Mouse (Mus musculus) heart, adult 2 months (tissue): Measurements from ENCODE around the gene Pbdc1. TPM values are rescaled to one million over a fixed set of nuclear protein-coding genes. Genes with fewer than 3 reads are reported as not detected.
"Not testable (repeated sequence)": the region's sequence is repeated elsewhere in the genome, so short reads cannot be mapped to it uniquely, and the experiment has no call there.

ENCODE experiments used
- DNase-seq, 2 experiments: peaks; one replicate each; pipeline ENCODE4 v3.0.0; 2021
- H3K27ac ChIP-seq: fragments of 200-600 bp; 2 replicates; pipeline ENCODE4 v1.8.1; 2022
- H3K27me3 ChIP-seq: fragments of 200-500 bp; 2 replicates; pipeline ENCODE4 v1.6.1; 2012; ENCODE audit warnings: mild to moderate bottlenecking, low read length, inconsistent platforms, mixed read lengths; ENCODE audit not compliant: control insufficient read depth, insufficient read depth
- H3K36me3 ChIP-seq: fragments of 200-500 bp; 2 replicates; pipeline ENCODE4 v1.6.1; 2012; ENCODE audit warnings: low read length, inconsistent platforms; ENCODE audit not compliant: control insufficient read depth, insufficient read depth
- H3K4me1 ChIP-seq: fragments of 200-500 bp; 2 replicates; pipeline ENCODE4 v1.6.1; 2011; ENCODE audit warnings: low read length; ENCODE audit not compliant: control insufficient read depth, insufficient read depth
- H3K4me3 ChIP-seq: fragments of 200-600 bp; 2 replicates; pipeline ENCODE4 v1.8.1; 2022
- H3K79me2 ChIP-seq: fragments of 200-500 bp; replicated peaks from 2 replicates; pipeline ENCODE4 v1.6.1; 2012; ENCODE audit warnings: mild to moderate bottlenecking, inconsistent platforms, low read length, moderate library complexity, mixed read lengths; ENCODE audit not compliant: control insufficient read depth, insufficient read depth
- H3K9ac ChIP-seq: fragments of 200-500 bp; 2 replicates; pipeline ENCODE4 v1.6.1; 2012; ENCODE audit warnings: low read depth, mild to moderate bottlenecking, control low read depth, inconsistent platforms, low read length, mixed read lengths
- CTCF ChIP-seq: fragments of 200-600 bp; IDR thresholded peaks from 2 replicates; pipeline ENCODE4 v1.8.1; 2022; ENCODE audit warnings: antibody characterized with exemption, mild to moderate bottlenecking, moderate library complexity
- EP300 ChIP-seq: fragments of 200-500 bp; IDR thresholded peaks from 2 replicates; pipeline ENCODE4 v1.6.1; 2011; ENCODE audit warnings: low read depth, low read length, control low read depth; ENCODE audit not compliant: insufficient read depth
- POLR2A ChIP-seq: fragments of 200-500 bp; IDR thresholded peaks from 2 replicates; pipeline ENCODE4 v1.6.1; 2011; ENCODE audit warnings: mild to moderate bottlenecking, low read depth, low read length, control low read depth; ENCODE audit not compliant: insufficient read depth
- WGBS: fragments of 180-500 bp; shearing (Covaris S2); methylation state at CpG from one replicate; pipeline ENCODE4 v1.1.7; 2018; 5-methylcytosine and 5-hydroxymethylcytosine counted together
- intact Hi-C: fragments of 180-260 bp; cut with DNase I; formaldehyde crosslinking; loops from one replicate; pipeline ENCODE4 v1.15.1; 2025
- polyA plus RNA-seq: library from polyadenylated mRNA; depleted of rRNA; stranded (reverse); fragments of >200 nt; gene quantifications from 2 replicates; pipeline ENCODE4 v1.2.3, GENCODE M21; 2012
- total RNA-seq, 2 experiments: library from RNA; stranded (reverse); gene quantifications; 2 replicates each; pipeline ENCODE4 v1.2.3; 2021

Pbdc1 gene
- total and polyA plus RNA-seq, 3 experiments, result 3.3 to 8.6 (median 6.3) TPM

- Histone ChIP-seq H3K4me3 (peak overlapping the region; percentile 79), H3K36me3 (no peaks in the 10 kb centered on the region), H3K27ac (peak overlapping the region; percentile 69), H3K79me2 (no peaks in the 10 kb centered on the region), H3K9ac (peak overlapping the region; percentile 62), H3K27me3 (no peaks in the 10 kb centered on the region), H3K4me1 (no peaks in the 10 kb centered on the region; the same call in 1 of the 2 replicates)
- intact Hi-C loops, result no loop called here
- no peak for TF ChIP-seq EP300
- TF ChIP-seq POLR2A, result no peak
- WGBS, result 4% methylated on average over 8 of the region's 8 CpGs
- no peak for DNase-seq
Observed at GRCm38 (mm10) chrX:105080096-105080495, 540 bp downstream of the Pbdc1 start.

- H3K36me3 ChIP-seq, H3K27me3 ChIP-seq, DNase-seq, H3K27ac ChIP-seq, H3K4me3 ChIP-seq, intact Hi-C loops, H3K4me1 ChIP-seq, H3K79me2 ChIP-seq, H3K9ac ChIP-seq: not testable (repeated sequence)
- whole genome bisulfite sequencing, result 86% methylated on average over 7 of the region's 7 CpGs
Observed at GRCm38 (mm10) chrX:105083013-105083412, 3.5 kb downstream of the Pbdc1 start.

- Histone ChIP-seq H3K9ac (no peak overlapping the region), H3K27me3 (no peaks in the 10 kb centered on the region), H3K27ac (no peak overlapping the region), H3K4me3 (no peak overlapping the region), H3K4me1 (no peaks in the 10 kb centered on the region), H3K36me3 (no peaks in the 10 kb centered on the region), H3K79me2 (no peaks in the 10 kb centered on the region)
- intact Hi-C loops, result loop anchor here (5.0 kb wide), 1 partner anchor 927 kb away; no protein-coding TSS in a partner anchor
- WGBS, result 50% methylated on average over 5 of the region's 5 CpGs
- no peak for DNase-seq
- TF ChIP-seq EP300 (no peak), CTCF (peak; percentile 79)
Observed at GRCm38 (mm10) chrX:105104175-105104574, 24.6 kb downstream of the Pbdc1 start.

- Histone ChIP-seq H3K9ac (no peak overlapping the region), H3K79me2 (no peaks in the 10 kb centered on the region), H3K4me1 (no peaks in the 10 kb centered on the region), H3K4me3 (no peak overlapping the region), H3K36me3 (no peaks in the 10 kb centered on the region), H3K27me3 (no peaks in the 10 kb centered on the region), H3K27ac (no peak overlapping the region)
- 58% methylated on average over 2 of the region's 2 CpGs for WGBS
- TF ChIP-seq EP300 (no peak), POLR2A (no peak), CTCF (no peak)
- intact Hi-C loops, result no loop called here
- DNase-seq, result no peak
Observed at GRCm38 (mm10) chrX:105114994-105115393, 35.4 kb downstream of the Pbdc1 start.

GRCm38 (mm10) chrX:105120275-105121226 lies 41.0 kb downstream of the Pbdc1 start, which contains the start of gene Magee1:
Gene Magee1 (plus strand): TSS chrX:105120378.
- intact Hi-C loops, result no loop called here
- Histone ChIP-seq H3K4me1 (no peaks in the 10 kb centered on the region), H3K27ac (peak within 1 kb of the TSS; percentile 24; the same call in 1 of the 2 replicates), H3K27me3 (no peaks in the 10 kb centered on the region), H3K79me2 (no peaks in the 10 kb centered on the region), H3K4me3 (peak within 1 kb of the TSS; percentile 58), H3K36me3 (no peaks in the 10 kb centered on the region), H3K9ac (peak within 1 kb of the TSS; percentile 77)
- TF ChIP-seq EP300, result no peak
- peak; percentile 39; the same call in 1 of the 2 replicates for TF ChIP-seq POLR2A
- WGBS, result 11% methylated on average over 65 of the region's 65 CpGs
- DNase-seq, result peak; percentile 80 to 81

GRCm38 (mm10) chrX:105121227-105121865 lies 41.8 kb downstream of the Pbdc1 start:
- 22% methylated on average over 38 of the region's 38 CpGs for WGBS
- no peaks in the 10 kb centered on the region for H3K79me2 ChIP-seq
- peak overlapping the region; percentile 77 for H3K9ac ChIP-seq
- peak; percentile 71 to 79 for DNase-seq
- H3K4me3 ChIP-seq, result peak overlapping the region; percentile 58
- intact Hi-C loops, result no loop called here
- TF ChIP-seq CTCF (peak; percentile 68), EP300 (no peak)
- no peaks in the 10 kb centered on the region for H3K27me3 ChIP-seq
- no peak overlapping the region; the same call in 1 of the 2 replicates for H3K27ac ChIP-seq
- H3K4me1 ChIP-seq, result no peaks in the 10 kb centered on the region
- H3K36me3 ChIP-seq, result no peaks in the 10 kb centered on the region
